Mouse (Mus musculus): ENCODE results near the gene AU022252. TPM values are rescaled to one million over a fixed set of nuclear protein-coding genes. Genes with fewer than 3 reads are reported as not detected.

AU022252 gene
- 11.2 TPM for polyA plus RNA-seq (2014; fragmentation: Illumina TruSeq; extraction: RNeasy Lipid Tissue Mini Kit (QIAGEN cat#74804); ENCODE audit: low read depth, low replicate concordance)

DNA sequence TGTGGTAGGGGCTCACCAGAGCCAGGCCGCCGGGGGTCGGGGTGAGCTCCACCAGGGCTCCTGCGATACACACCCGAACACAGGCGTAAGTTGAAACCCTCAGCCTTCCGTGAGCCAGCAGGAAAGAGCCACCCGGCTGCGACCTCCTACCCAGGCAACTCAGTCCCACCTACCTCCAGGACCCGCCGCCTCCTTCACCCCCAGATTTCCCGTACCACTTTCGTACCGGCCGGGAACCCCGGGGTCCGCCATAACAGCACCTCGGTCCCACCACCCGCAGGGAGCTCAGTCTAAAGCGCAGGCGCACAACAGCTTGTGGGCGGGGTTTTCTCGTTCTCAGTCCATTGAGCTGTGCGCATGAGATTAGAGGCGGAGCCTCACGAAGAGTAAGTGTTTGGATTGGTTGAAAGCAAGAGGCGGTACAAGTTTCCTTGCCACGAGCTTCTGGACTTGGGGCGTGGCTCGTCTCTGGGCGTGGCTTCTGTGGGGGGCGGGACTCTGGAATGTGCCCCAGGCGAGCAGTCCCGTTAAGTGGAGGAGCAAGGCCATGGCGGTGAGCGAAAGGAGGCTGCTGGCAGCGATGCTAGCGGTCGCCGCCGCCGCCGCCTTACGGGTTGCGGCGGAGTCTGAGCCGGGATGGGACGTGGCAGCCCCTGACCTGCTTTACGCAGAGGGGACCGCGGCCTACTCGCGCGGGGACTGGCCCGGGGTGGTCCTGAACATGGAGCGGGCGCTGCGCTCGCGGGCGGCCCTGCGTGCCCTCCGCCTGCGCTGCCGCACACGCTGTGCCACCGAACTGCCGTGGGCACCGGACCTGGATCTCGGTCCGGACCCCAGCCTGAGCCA lies at the start of gene AU022252, which contains the start of gene P3h1:
Gene AU022252, minus strand, starts transcription at position 303 of the 846 bp plus-strand sequence.
Gene P3h1, plus strand, starts transcription at position 506 of the 846 bp plus-strand sequence.

DNA sequence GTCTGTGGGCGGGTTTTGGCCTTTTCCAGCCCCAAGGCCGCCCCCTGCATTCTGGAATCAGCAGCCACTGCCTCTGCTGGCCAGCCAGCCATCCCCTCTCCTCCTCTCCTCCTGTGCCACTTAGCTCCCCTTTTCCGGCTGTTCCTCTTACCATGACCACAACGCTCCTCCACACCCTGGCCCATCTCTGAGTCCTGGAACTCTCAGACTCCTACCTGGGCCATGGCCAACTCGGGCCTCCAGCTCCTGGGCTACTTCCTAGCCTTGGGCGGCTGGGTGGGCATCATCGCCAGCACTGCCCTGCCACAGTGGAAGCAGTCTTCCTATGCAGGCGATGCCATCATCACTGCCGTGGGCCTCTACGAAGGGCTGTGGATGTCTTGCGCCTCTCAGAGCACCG lies 22.8 kb upstream of the AU022252 start, which contains the start of gene Cldn19:
Gene Cldn19, plus strand, starts transcription at position 64 of the 400 bp plus-strand sequence.

DNA sequence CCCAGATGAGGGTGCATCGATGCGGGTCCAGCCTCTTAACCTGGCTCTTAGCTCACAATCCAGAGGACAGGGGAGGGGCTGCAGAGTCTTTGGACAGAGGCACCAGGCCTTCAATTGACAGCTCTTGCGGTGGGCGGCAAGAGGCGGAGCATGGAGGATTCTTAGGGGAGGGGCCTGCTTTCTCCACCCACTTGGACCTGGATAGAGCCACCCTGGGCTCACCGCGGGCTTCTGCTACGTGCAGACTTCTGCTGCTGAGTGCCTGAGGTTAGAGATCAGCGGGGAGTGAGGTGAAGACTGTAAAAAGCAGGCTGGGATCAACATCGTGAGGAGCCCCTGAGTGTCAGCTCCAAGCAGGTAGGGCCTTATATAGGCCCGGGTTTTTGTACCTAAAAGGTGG lies 14.3 kb downstream of the AU022252 start, which contains the start of gene Tmem269:
Gene Tmem269, minus strand, starts transcription at position 49 of the 400 bp plus-strand sequence.

DNA sequence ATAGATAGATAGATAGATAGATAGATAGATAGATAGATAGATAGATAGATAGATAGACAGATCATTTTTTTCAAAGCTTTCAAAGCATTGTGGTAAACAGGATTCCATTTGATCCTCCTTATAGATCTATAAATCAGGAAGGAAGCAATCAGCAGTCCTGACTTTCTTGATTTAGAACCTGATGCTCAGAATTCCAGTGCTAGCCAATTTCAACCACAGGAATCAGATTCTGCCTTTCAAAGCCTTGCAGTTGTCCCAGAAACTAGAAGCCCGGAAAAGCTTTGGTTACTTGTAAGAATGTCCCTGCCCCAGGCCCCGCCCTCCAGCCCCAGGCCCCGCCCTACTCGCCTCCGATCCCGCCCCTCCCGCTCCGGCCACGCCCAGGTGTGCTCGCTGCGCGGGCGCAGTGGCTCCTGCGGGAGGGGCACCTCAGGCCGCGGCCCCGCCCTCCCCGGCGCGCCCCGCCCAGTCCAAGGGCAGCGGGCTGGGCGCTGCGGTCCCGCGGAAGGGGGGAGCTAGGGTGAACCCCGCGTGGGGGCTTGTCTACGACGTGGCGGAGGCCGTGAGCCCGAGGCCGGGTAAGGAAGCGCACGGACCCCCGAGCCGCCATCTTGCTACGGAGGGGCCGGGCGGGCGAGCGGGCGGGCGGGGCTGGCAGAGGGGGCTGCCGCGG lies 37.5 kb downstream of the AU022252 start, which contains the start of gene Svbp:
Gene Svbp, plus strand, starts transcription at position 398 of the 673 bp plus-strand sequence.

DNA sequence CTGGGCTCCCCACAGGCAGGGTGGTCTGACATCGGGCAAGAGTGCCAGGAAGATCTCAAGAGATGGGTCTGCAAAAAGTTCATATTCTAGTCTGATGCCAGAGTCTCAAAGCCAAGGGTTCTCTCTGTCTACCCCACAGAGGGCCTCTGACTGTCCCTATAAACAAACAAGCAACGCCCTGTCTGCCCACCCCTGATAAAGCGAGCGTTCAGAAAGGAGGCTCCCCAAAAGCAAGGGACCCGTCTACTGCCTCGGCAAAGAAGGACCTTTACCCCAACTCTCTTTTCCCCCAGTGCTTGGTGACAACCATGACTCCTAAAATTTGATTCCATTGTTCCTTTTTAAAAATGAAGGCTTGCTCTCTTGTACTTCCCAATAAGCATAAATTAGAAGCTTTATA lies 42.6 kb downstream of the AU022252 start, which contains the start of gene Ermap:
Gene Ermap, minus strand, starts transcription at position 148 of the 400 bp plus-strand sequence.

DNA sequence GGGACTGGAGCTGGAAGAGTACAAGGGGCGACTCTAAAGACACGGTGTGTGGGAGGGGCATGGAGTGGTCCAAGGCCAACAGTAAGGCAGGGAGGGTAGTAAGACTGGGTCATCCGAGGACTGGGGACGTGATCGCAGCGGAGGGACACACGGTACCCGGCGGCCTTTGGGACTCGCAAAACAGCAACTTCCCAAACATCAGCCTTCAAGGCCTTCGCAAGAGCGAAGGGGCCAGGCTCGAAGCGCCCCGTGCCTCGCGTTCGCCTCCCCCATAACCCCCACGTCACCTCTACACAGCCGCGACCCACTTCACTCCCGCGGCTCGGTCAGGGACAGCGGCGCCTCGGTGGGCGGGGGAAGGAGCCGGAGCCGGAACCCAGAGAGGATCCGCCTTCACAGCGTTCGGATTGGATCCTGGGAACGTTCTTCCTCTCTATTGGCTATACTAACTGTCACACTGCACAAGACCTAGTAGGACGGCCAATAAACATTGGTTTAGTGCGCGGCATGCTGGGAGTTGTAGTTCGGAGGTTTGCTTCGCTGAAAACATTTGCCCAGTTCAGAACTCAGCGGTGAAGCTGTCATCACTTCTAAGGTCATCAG lies 58.6 kb downstream of the AU022252 start, which contains the start of gene Zfp691:
Gene Zfp691, minus strand, starts transcription at position 345 of the 603 bp plus-strand sequence.

Other genes starting within 250 kb of the AU022252 start
- gene Slc2a1, start 124.0 kb downstream of the AU022252 start, polyA plus RNA-seq (2014; fragmentation: Illumina TruSeq; extraction: RNeasy Lipid Tissue Mini Kit (QIAGEN cat#74804); ENCODE audit: low read depth, low replicate concordance), result 14.9 TPM
- 16.1 TPM for gene Zfp691, start 58.5 kb downstream of the AU022252 start, polyA plus RNA-seq (2014; fragmentation: Illumina TruSeq; extraction: RNeasy Lipid Tissue Mini Kit (QIAGEN cat#74804); ENCODE audit: low read depth, low replicate concordance)
- gene Ermap, start 42.7 kb downstream of the AU022252 start, polyA plus RNA-seq (2014; fragmentation: Illumina TruSeq; extraction: RNeasy Lipid Tissue Mini Kit (QIAGEN cat#74804); ENCODE audit: low read depth, low replicate concordance), result not detected
- 29.8 TPM for gene Svbp, start 37.4 kb downstream of the AU022252 start, polyA plus RNA-seq (2014; fragmentation: Illumina TruSeq; extraction: RNeasy Lipid Tissue Mini Kit (QIAGEN cat#74804); ENCODE audit: low read depth, low replicate concordance)
- not detected for gene Tmem269, start 14.5 kb downstream of the AU022252 start, polyA plus RNA-seq (2014; fragmentation: Illumina TruSeq; extraction: RNeasy Lipid Tissue Mini Kit (QIAGEN cat#74804); ENCODE audit: low read depth, low replicate concordance)
- gene P3h1, start 203 bp upstream of the AU022252 start, polyA plus RNA-seq (2014; fragmentation: Illumina TruSeq; extraction: RNeasy Lipid Tissue Mini Kit (QIAGEN cat#74804); ENCODE audit: low read depth, low replicate concordance), result 11.7 TPM
- gene Cldn19, start 22.7 kb upstream of the AU022252 start, polyA plus RNA-seq (2014; fragmentation: Illumina TruSeq; extraction: RNeasy Lipid Tissue Mini Kit (QIAGEN cat#74804); ENCODE audit: low read depth, low replicate concordance), result not detected
- 947 TPM for gene Ybx1, start 61.9 kb upstream of the AU022252 start, polyA plus RNA-seq (2014; fragmentation: Illumina TruSeq; extraction: RNeasy Lipid Tissue Mini Kit (QIAGEN cat#74804); ENCODE audit: low read depth, low replicate concordance)
- gene Ppih, start 87.8 kb upstream of the AU022252 start, polyA plus RNA-seq (2014; fragmentation: Illumina TruSeq; extraction: RNeasy Lipid Tissue Mini Kit (QIAGEN cat#74804); ENCODE audit: low read depth, low replicate concordance), result 13.4 TPM
- not detected for gene Ccdc30, start 182.8 kb upstream of the AU022252 start, polyA plus RNA-seq (2014; fragmentation: Illumina TruSeq; extraction: RNeasy Lipid Tissue Mini Kit (QIAGEN cat#74804); ENCODE audit: low read depth, low replicate concordance)
- 9.9 TPM for gene Ppcs, start 189.7 kb upstream of the AU022252 start, polyA plus RNA-seq (2014; fragmentation: Illumina TruSeq; extraction: RNeasy Lipid Tissue Mini Kit (QIAGEN cat#74804); ENCODE audit: low read depth, low replicate concordance)
- not detected for gene Zmynd12, start 190.1 kb upstream of the AU022252 start, polyA plus RNA-seq (2014; fragmentation: Illumina TruSeq; extraction: RNeasy Lipid Tissue Mini Kit (QIAGEN cat#74804); ENCODE audit: low read depth, low replicate concordance)